Mouse (Mus musculus) cerebellum, postnatal 25 days (tissue): ENCODE data around the gene Kifc5b.
"Not testable (repeated sequence)": the region's sequence is repeated elsewhere in the genome, so short reads cannot be mapped to it uniquely, and the experiment has no call there.

ENCODE experiments used
- DNase-seq, 2 experiments: peaks; one replicate each; pipeline ENCODE4 v3.0.0; 2021; ENCODE audit warnings: mixed read lengths in 2 of 2

The Kifc5b gene

DNA sequence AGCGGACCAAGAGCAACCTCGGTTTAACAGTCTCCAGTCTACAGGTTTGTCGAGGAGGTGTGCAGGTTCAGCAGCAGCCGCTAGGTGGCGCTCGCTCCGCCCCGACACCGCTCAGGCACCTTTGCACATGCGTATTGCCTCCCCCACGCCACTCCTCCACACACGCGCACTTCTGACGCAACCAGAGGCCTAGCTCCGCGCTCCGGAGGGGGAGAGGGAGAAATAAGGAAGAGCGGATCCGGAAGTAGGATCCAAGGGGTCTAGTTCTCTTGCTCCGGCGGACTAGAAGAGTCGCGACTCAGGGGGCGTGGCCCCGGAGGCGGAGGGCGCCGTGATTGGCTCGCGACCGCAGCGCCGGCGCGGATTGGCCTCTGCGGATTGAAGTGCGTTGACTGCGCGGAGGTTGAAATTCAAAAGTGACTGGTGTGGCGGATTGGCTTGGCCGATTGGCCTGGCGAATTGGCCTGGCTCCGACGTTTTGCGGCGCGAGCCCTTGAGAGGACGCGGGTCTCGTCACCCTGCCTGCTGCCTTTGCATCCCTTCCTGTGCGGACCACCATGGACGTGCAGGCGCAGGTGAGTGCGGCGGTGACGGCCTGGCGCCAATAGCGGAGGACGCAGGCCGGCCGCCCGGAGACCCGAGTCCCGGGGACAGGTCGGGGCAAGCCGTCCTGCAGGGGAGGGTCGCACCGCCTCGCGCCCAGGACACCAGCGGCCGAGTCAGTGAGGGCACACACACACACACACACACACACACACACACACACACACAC lies at the start of gene Kifc5b:
Gene Kifc5b, plus strand, starts transcription at position 381 of the 772 bp plus-strand sequence.
- peak; percentile 100 for DNase-seq

DNA sequence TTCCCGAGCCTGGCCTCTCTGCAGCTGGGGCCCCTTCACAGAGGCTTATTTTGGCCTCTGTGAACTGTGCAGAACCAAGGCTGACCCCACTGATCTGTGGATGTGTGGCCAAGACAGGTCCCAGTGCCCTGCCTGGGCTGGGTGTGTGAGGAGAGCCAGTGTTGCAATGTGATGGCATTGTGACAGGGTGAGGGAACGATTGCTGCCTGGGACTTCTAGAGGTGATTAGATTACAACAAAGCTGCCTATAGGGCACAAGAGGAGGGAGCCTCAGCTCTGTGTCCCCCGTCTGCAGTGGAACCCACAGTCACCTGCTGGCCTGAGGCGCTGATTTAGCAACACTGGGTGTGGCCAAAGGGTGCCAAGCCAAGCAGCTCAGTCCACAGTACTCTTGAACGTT lies 48.1 kb upstream of the Kifc5b start:
- no peak for DNase-seq

DNA sequence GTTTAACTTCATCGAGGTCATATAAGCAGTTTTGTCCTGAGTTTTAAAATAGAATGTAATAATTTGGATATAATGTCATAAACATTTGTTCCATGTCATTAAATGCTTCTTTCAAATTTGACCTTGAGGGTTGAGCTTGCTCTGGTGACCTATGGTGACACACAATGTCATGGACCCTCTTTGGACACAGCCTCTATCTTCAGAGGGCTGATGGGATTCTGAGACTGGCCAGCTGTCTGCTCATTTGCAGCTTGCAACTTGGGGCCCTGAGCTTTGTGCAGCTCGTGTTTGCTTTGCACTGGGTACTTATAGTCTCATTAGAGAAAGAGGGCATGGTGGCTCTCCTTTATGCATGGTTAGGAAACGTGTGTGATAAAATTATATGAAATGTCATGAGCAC lies 44.0 kb upstream of the Kifc5b start:
- no peak for DNase-seq

DNA sequence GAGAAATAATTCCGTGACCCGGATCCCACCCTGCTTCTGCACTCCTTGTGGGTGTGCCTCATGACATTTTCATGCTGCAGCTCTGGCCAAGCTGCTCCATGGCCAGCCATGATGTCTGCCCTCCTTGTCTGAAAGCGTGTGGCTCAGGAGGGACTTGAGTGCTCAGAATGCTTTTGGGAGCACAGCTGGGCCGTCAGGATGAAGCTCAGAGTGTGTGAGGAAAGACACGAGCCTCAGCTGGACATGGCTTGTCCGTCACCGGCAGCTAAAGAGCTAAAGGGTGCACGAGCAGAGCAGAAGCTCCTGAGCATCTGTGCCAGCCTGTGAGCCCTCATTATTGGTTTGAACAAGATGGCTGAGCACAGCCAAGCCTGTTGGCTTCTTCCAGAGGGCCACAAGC lies 43.4 kb upstream of the Kifc5b start:
- DNase-seq, result no peak

DNA sequence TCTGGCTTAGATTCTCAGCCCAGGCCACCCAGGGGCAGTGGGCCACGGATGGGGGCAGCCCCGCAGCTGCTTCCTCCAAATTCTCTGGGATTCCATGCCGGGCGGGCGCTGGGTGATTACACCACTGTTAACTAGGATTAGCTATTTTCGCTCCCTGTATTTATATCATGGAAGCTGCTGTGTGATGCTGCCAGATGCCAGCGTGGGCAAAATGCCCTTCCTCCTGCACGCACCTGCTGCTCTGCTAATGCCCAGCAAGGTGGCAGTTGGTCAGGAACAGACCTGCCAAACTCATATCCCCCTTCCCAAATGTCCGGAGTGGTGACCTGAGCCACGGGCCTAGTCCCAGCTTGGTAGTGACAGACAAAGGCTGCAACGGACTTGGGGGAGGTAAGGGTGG lies 42.3 kb upstream of the Kifc5b start:
- no peak for DNase-seq

DNA sequence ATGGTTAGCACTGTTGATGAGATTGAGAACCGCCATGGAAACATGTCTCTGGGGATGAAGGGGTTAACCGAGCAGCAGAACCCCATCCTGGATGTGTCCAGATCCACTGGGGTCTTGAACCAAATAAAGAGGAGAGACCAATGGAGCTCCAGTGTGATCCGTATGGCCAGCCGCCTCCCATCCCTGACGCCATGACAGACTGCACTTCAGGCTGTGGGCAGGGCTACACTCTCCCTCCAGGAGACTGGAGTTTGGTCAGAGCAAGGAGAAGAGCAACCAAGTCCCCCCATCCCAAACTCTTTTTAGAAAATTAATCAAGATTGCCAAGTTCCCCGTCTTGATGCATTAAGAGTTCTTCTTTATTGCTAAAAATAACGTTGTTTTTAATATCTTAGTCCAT lies 39.0 kb upstream of the Kifc5b start:
- DNase-seq, result no peak

DNA sequence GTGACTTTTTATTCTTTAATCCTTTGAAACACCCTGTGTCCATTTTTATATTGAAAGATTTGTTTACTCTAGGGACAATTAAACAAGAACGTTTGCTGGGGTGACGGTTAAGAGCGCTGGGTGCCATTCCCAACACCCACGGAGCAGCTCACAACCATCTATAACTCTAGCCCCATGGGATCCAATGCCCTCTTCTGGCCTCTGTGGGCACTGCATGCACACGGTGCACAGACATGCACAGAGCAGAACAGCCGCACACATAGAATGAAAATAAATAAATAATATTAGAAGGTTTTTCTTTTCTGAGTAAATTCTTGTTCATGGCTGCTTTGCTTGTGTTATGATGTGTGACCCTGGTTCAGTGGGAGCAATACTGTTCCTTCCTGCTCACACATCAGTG lies 37.7 kb upstream of the Kifc5b start:
- no peak for DNase-seq

DNA sequence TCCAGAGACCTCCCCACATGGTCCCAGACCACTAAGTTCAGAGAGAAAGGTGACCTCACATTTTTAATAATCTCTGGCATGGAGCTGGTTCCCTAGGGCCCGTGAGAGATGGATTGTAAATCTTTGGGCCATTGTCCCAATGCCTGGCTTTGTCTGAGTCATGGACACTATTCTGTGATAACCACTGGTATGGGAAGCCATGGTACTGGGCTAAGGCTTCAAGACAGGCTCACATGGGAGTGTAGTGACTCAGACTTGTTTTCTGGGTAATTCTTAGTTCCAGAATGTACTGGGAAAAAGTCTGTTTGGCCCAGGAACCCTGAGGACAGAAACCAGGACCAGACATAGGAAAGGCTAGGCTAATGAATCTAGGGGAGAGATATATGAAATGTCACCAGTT lies 34.2 kb upstream of the Kifc5b start:
- no peak for DNase-seq

DNA sequence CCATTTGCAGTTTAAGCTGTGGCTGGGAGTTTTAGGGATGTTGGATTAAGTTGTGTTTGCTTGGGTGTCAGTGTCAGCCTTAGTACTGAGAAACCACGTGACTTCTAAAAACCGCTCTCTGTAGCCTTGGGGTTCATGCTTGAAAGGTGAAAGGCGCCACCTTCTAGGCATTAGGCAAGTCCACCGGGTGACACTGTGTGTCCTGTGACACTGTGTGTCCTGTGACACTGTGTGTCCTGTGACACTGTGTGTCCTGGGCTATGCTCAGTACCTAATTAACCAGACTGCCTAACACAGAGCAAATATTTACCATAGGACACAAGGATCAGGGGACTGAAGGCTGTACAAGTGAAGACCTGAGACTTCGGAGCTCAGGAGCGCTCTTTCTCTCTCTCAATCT lies 33.3 kb upstream of the Kifc5b start:
- DNase-seq, result no peak

DNA sequence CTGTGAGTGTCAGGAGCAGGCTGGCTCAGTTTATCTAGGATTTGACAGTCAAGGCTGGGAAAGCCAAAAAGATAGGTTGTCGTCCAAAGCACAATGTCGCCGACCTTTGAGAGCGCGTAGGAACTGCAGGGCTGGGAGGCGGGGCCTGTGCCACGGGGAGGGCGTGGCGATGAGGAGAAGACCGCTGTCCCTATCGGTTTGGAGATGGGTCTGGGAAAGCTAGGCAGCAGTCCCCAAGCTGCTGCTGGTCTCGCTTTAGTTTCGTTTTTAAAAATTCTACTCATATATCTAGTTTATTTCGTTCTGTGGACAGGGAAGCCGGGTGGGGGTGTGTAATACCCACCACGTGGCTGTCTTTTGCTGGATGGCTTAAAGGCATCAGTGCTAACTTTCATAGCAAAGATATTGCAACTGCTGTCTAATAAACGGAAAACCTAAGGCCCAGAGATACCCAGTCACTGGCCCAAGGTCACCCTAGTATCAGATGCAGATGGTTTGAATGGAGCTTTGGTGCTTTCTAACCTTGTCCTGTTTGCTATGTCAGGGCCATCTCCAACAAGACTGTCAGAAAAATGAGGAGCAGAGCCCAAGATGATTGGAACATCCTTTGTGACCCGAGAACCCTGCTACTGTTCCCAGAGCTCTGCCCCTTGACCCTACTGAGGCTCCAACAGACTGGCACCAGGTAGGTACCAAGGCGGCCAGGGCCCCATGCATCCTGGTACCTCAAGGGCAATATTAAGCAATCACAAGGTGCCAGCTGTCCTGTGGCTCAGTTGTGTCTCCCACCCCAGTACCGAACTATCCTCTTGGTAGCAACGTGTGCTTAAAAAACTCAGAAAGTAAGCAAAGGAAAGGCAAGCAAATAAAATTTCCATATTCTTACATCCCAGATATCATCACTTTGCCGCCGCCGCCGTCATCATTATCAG lies 31.6 kb upstream of the Kifc5b start:
- peak; percentile 75 to 87 for DNase-seq

DNA sequence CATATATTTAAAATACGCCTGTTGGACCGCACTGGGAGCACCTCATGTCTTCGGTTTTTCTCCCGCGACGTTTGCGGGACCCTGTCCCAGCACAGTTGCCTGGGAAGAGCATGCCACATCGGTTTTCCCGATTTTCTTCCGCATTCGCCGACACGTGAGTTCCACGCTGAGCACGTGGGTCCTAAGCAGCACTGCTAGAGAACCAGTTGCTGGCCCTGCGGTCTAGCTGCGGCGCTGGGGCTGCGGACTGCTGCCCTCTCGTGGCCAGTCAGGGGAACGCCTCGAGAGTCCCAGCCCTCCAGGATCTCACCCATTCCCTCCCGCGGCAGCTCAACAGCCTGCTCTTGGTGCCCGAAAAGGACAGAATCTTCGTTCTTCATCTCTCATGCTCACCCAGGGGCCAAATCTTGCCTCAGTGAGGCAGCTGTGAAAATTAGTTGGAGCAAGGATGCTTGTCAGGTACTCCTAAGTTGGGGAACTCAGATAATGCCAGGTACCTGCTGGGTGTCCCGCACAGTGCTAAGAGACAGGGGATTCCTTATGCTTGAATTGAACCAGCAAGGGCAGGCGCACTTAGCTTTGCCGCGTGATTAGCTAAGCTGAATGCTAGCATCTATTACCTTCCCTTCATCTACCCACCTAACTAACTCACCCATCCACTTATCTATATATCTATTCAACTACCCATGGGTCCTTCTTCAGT lies 30.7 kb upstream of the Kifc5b start:
- peak; percentile 89 to 91 for DNase-seq

DNA sequence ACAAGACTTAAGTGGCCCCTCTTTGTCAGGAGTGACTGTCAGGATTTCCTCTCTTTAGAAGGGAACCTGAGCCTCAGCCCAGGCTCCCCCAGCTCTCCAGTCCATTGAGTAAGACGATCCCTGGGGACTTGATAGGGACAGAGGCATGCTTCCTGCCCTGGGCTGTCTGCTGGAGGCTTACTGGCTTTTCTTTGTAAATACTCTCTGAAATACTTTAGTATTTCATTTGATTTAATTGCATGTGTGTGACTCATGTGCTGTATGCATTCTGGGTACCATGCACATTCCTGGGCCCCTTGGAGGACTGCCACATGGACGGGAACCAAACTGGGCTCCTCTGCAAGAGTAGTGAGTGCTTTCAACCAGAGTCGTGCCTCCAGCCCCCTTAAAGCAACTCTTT lies 29.0 kb upstream of the Kifc5b start:
- DNase-seq, result no peak

DNA sequence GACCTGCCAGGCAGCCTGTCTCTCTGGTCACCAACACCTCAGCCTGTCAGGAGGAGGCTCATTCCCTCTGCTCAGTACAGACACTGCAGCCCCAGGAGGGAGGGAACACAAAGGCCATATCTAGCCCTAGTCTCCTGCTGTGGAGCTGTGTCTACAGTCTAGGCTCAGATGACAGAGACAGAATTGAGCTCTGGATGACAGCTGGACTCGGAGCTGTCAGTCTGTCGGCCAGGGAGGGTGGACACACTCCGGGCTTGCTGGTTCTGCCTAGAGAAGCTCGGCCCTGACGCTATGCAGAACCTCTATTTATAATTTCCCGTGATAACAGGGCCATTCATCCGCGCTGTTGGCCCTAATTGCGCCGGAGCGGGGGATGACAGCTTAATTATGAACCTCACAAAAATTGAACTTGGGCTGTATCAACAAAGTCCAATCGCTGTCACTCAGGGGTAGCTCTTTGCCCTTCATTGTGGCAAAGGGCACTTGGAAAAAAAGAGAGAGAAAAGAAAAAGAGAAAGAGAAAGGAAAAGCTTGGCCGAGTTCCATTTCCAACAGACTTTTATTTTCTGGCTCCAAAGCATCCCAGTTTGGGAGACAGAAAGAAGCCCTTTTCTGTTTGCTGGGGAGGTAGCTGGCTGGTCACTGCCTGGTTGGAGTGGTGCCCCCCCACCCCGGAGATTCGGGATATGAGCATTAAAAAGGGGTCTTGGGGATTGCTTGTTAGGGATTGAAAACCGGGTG lies 24.1 kb upstream of the Kifc5b start:
- peak; percentile 17 to 20 for DNase-seq

DNA sequence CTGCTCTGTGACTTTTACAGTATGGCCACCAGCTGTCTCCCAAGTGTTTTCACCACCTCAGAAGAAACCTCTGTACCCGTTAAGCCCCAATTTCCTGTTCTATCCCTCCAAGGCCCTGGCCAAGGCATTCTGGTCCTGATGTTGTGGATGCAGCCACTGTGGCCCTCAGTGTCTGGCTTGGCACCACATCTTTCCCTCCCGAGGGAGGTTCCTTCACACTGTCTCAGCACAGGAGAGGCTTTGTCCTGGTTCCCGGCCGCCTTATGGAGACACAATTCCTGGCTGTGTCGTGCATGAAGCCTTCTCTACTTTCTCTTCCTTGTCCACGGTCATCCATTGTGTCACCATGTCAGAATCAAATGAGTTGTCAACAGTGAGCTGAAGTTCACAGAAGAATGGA lies 23.4 kb upstream of the Kifc5b start:
- no peak for DNase-seq

DNA sequence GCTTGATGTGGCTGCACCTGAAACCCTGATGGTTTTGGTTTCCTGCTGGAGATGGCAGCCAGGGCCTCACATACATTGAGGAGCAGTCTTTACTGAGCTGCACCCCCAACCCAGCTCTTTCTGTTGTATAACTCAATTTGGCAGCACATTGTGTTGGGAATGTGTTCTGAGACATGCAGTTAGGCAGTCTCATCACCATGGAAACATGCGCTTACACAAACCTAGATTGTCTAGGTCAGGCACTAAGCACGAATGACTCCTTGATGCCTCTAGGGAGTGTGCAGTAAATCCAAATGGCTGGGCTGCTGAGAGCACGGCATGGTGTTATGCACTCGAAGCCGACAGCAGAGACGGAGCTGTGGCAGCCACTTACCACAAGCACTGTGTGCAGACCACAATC lies 22.5 kb upstream of the Kifc5b start:
- DNase-seq, result no peak

DNA sequence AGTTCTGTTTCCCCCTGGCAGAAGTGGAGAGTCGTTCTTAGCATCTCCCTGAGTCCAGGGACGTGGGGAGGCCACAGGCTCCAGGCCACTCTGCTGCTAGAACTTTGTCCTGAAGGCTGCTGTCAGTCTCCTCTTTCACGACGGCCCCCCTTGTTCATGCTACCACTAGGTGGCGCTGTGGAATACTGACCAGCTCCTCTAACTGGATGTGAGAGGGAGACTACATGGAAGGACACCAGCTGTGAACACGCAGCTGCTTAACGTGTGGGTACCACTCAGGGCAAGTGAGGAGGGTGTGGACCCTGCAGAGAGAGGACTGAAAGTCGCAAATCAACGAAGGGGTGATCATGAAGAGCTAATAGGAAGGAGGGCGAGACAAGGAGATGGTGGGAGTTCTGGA lies 21.3 kb upstream of the Kifc5b start:
- DNase-seq, result peak; percentile 70 to 83

DNA sequence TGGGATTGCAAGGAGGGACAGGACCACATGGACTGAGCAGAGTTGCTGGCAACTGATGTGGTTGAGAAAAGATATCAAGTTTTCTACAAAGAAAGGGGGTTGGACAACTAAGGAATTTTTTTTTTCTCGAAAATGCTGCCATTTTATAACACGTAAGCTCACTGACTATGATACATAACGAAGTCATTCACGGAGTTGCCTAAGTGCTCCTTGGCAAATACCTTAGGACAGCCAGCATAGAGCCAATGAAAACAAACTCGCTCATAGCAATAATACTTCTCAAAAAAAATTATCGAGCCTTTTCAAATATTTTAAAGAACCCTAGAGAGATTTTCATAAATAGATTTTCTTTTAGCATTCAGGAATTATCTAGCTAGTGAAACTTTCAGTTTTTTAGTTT lies 16.0 kb upstream of the Kifc5b start:
- DNase-seq, result no peak

DNA sequence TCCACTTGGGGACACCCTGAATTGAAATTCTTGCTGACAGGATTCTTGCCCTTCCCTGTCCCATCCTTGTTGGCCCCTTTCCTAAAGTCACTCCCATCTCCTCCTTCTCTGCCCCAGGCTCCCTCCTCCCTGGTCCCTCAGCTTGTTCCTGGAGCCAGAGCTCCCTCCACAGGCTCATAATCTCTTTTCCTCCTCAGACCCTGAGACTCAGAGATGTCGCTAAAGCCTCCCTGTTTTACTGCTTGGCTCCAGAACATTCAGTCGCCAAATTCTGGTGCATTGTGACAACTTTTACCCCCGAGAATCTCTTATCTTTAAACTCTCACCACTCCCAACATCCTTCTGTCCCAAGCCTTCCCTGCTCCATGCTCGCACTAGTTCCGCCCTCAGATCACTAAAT lies 12.6 kb upstream of the Kifc5b start:
- DNase-seq, result no peak

DNA sequence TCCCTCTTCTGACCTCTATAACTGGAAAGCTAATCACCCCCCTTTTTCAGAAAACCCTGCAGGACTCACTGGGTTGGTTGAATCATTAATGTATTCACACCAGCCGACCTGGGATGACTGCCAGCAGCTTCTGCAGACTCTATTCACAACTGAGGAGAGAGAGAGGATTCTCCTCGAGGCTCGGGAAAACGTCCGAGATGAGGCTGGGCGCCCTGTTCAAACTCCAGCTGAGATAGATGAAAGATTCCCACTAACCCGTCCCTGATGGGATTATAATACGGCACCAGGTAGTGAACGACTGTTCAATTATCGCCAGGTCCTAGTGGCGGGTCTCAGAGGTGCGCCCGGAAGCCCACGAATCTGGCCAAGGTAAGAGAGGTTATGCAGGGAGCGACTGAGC lies 9.4 kb upstream of the Kifc5b start:
- peak in 1 of 2 experiments; percentile 27 for DNase-seq

DNA sequence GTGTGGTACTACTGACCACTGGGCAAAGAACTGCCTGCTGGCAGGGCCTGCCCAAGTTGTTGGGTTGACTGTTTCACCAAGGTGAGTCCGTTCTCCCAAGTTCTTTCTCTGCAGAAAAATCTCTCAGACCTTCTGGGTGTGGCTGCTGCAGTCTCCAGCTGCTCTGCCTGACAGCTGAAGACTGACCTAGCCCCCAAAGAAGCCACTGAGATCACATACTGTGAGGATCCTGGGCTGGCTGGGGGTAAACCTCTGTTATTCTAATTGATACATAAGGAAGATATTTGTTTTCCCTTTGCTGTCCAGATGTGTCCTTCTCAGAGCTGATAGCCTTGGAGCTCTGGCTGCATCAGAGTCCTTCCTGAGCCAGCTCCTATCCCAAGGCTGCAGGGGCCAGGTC lies 1.6 kb upstream of the Kifc5b start:
- no peak for DNase-seq

DNA sequence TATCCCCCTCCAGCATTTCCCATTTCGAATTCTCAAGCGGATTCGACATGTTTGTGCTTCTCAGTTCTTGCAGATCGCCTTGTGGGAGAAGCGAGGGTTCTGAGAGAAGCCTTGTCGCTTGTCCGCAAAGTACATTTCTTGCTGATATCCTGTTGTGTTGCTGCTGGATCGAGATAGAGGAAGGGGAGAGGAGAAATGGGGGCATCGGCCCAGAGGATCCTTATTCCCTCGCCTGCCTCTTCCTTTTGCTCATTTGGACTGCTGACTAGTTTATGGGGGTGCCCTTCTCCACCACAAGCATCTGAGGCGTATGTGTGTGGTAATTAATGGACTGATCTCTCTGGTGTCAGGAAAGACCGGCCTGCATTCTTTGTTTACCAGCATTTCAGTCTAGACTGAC lies 669 bp downstream of the Kifc5b start:
- DNase-seq, result not testable (repeated sequence)

DNA sequence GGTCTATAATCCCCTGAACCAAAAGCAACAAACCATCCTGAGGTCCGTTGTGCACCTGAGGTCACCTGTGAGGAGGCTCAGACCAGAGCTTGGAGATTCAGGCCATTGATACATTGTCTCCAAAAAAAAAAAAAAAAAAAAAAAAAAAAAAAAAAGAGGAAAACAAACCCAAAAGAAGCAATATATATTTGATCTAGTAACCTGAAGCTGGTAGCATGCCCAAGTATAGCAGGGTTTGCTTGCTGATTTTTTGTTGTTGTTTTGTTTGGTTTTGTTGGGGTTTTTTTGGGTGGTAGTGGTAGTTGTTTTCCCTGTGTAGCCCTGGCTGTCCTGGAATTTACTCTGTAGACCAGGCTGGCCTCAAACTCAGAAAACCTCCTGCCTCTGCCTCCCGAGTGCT lies 1.5 kb downstream of the Kifc5b start:
- no peak for DNase-seq

DNA sequence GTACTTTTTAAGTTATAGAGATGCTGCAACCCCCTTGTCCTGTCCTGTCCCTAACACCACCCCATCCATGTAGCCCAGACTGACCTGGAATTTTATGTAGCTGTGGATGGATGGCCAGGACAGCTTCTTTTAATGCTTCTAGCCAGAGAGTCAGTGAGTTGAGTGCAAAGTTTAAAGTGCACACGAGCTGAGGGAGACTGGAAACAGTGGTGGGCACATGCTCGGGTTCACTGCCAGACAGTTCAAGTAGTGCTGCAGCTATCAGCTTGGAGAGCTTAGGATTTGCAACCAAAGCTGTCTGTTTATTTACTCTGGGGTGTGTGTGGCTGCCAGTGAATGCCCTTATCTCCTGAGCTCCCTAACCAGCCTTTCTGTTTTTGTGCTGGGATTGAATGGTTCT lies 2.6 kb downstream of the Kifc5b start:
- DNase-seq, result not testable (repeated sequence)
